Mouse (Mus musculus): ENCODE data around the gene Retreg2. TPM values are rescaled to one million over a fixed set of nuclear protein-coding genes. Genes with fewer than 3 reads are reported as not detected.

Gene Retreg2
- polyA plus RNA-seq, 1 experiment from 2014 or later, result 47.8 TPM

- Histone ChIP-seq H3K4me3 (replicated peaks) (peak overlapping the region; percentile 94), H3K4me2 (peak overlapping the region; percentile 91), H3K27me3 (replicated peaks) (no peaks in the 10 kb centered on the region), H3K9ac (peak overlapping the region; percentile 80), H3K9me3 (no peaks in the 10 kb centered on the region), H3K27ac (peak overlapping the region; percentile 97), H3K4me1 (peaks cover 21% of the 10 kb centered on the region), H3K36me3 (peaks cover 46% of the 10 kb centered on the region)
- ATAC-seq (ENCODE audit: insufficient read depth, low FRiP score, low read depth), result peak; percentile 52; the same call in 1 of the 2 replicates
- under 1% methylated on average over 53 of the region's 53 CpGs for WGBS
These were observed 940 bp upstream of the Retreg2 start for GRCm38 (mm10) chr1:75141486-75142190.

- Histone ChIP-seq H3K27ac (no peak overlapping the region), H3K9ac (no peak overlapping the region), H3K4me2 (no peak overlapping the region), H3K27me3 (replicated peaks) (no peaks in the 10 kb centered on the region), H3K4me1 (peaks cover 17% of the 10 kb centered on the region), H3K9me3 (no peaks in the 10 kb centered on the region), H3K4me3 (replicated peaks) (no peak overlapping the region), H3K36me3 (peaks cover 35% of the 10 kb centered on the region)
- 91% methylated on average over 3 of the region's 3 CpGs for WGBS
- no peak for ATAC-seq (ENCODE audit: insufficient read depth, low FRiP score, low read depth)
These were observed 3.0 kb downstream of the Retreg2 start for GRCm38 (mm10) chr1:75145589-75145988.

GRCm38 (mm10) chr1:75147411-75148135 is 5.0 kb downstream of the Retreg2 start:
- 77% methylated on average over 7 of the region's 7 CpGs for WGBS
- Histone ChIP-seq H3K4me2 (no peak overlapping the region), H3K4me3 (replicated peaks) (no peak overlapping the region), H3K9ac (no peak overlapping the region), H3K27me3 (replicated peaks) (no peaks in the 10 kb centered on the region), H3K4me1 (peaks cover 13% of the 10 kb centered on the region), H3K9me3 (no peaks in the 10 kb centered on the region), H3K27ac (no peak overlapping the region), H3K36me3 (peaks cover 35% of the 10 kb centered on the region)
- ATAC-seq (ENCODE audit: insufficient read depth, low FRiP score, low read depth), result no peak

GRCm38 (mm10) chr1:75148727-75149126 is 6.1 kb downstream of the Retreg2 start:
- no peaks in the 10 kb centered on the region for H3K27me3 ChIP-seq (replicated peaks)
- no peak overlapping the region for H3K27ac ChIP-seq
- no peaks in the 10 kb centered on the region for H3K9me3 ChIP-seq
- ATAC-seq (ENCODE audit: insufficient read depth, low FRiP score, low read depth), result no peak
- H3K4me1 ChIP-seq, result peaks cover 7% of the 10 kb centered on the region
- H3K9ac ChIP-seq, result no peak overlapping the region
- WGBS, result 90% methylated on average over 4 of the region's 4 CpGs
- H3K4me3 ChIP-seq (replicated peaks), result no peak overlapping the region
- H3K36me3 ChIP-seq, result peaks cover 35% of the 10 kb centered on the region
- H3K4me2 ChIP-seq, result no peak overlapping the region

- H3K9ac ChIP-seq, result no peak overlapping the region
- H3K4me1 ChIP-seq, result no peaks in the 10 kb centered on the region
- H3K27ac ChIP-seq, result no peak overlapping the region
- ATAC-seq (ENCODE audit: insufficient read depth, low FRiP score, low read depth), result no peak
- WGBS, result 42% methylated on average over 3 of the region's 3 CpGs
- H3K4me2 ChIP-seq, result no peak overlapping the region
- no peaks in the 10 kb centered on the region for H3K27me3 ChIP-seq (replicated peaks)
- H3K36me3 ChIP-seq, result no peaks in the 10 kb centered on the region
- no peak overlapping the region for H3K4me3 ChIP-seq (replicated peaks)
- H3K9me3 ChIP-seq, result no peaks in the 10 kb centered on the region
These were observed 13.3 kb downstream of the Retreg2 start for GRCm38 (mm10) chr1:75155837-75156236.

GRCm38 (mm10) chr1:75158990-75159389 is 16.4 kb downstream of the Retreg2 start:
- ATAC-seq (ENCODE audit: insufficient read depth, low FRiP score, low read depth), result no peak
- Histone ChIP-seq H3K4me3 (replicated peaks) (no peak overlapping the region), H3K27ac (no peak overlapping the region), H3K9me3 (no peaks in the 10 kb centered on the region), H3K9ac (no peak overlapping the region), H3K36me3 (no peaks in the 10 kb centered on the region), H3K4me1 (no peaks in the 10 kb centered on the region), H3K27me3 (replicated peaks) (no peaks in the 10 kb centered on the region), H3K4me2 (no peak overlapping the region)

- no peaks in the 10 kb centered on the region for H3K27me3 ChIP-seq (replicated peaks)
- no peaks in the 10 kb centered on the region for H3K36me3 ChIP-seq
- no peaks in the 10 kb centered on the region for H3K4me1 ChIP-seq
- no peak overlapping the region for H3K4me2 ChIP-seq
- no peak overlapping the region for H3K27ac ChIP-seq
- WGBS, result 56% methylated on average over 5 of the region's 5 CpGs
- H3K9me3 ChIP-seq, result no peaks in the 10 kb centered on the region
- no peak overlapping the region for H3K9ac ChIP-seq
- no peak overlapping the region for H3K4me3 ChIP-seq (replicated peaks)
- peak; percentile 60; the same call in 1 of the 2 replicates for ATAC-seq (ENCODE audit: insufficient read depth, low FRiP score, low read depth)
These were observed 17.1 kb downstream of the Retreg2 start for GRCm38 (mm10) chr1:75159540-75160255.

- no peaks in the 10 kb centered on the region for H3K4me1 ChIP-seq
- no peaks in the 10 kb centered on the region for H3K36me3 ChIP-seq
- H3K4me2 ChIP-seq, result no peak overlapping the region
- no peak overlapping the region for H3K4me3 ChIP-seq (replicated peaks)
- WGBS, result 75% methylated on average over 4 of the region's 4 CpGs
- no peaks in the 10 kb centered on the region for H3K9me3 ChIP-seq
- no peaks in the 10 kb centered on the region for H3K27me3 ChIP-seq (replicated peaks)
- no peak overlapping the region for H3K27ac ChIP-seq
- H3K9ac ChIP-seq, result no peak overlapping the region
- no peak for ATAC-seq (ENCODE audit: insufficient read depth, low FRiP score, low read depth)
These were observed 17.7 kb downstream of the Retreg2 start for GRCm38 (mm10) chr1:75160256-75160617.

- Histone ChIP-seq H3K9me3 (no peaks in the 10 kb centered on the region), H3K27ac (peak overlapping the region; percentile 86), H3K4me2 (peak overlapping the region; percentile 80), H3K9ac (peak overlapping the region; percentile 23; the same call in 1 of the 2 replicates), H3K4me1 (peaks cover 16% of the 10 kb centered on the region), H3K36me3 (peaks cover 22% of the 10 kb centered on the region), H3K4me3 (replicated peaks) (peak overlapping the region; percentile 77), H3K27me3 (replicated peaks) (no peaks in the 10 kb centered on the region)
- peak; percentile 2; the same call in 1 of the 2 replicates for ATAC-seq (ENCODE audit: insufficient read depth, low FRiP score, low read depth)
- WGBS, result 5% methylated on average over 7 of the region's 7 CpGs
These were observed 25.5 kb downstream of the Retreg2 start for GRCm38 (mm10) chr1:75168093-75168471.

GRCm38 (mm10) chr1:75168472-75169464 is 26.2 kb downstream of the Retreg2 start, which contains the start of gene Zfand2b:
TSS of gene Zfand2b (plus strand) at chr1:75168646.
- H3K4me3 ChIP-seq (replicated peaks), result peak within 1 kb of the TSS; percentile 77

More at GRCm38 (mm10) chr1:75168472-75169464, 26.2 kb downstream of the Retreg2 start, which contains the start of gene Zfand2b:
- H3K4me2 ChIP-seq, result peak within 1 kb of the TSS; percentile 80
- peak within 1 kb of the TSS; percentile 86 for H3K27ac ChIP-seq
- peak; percentile 98 for ATAC-seq (ENCODE audit: insufficient read depth, low FRiP score, low read depth)
- peak within 1 kb of the TSS; percentile 63 for H3K9ac ChIP-seq
- H3K36me3 ChIP-seq, result peaks cover 23% of the 10 kb centered on the region
- 1% methylated on average over 59 of the region's 59 CpGs for WGBS
- H3K4me1 ChIP-seq, result peaks cover 16% of the 10 kb centered on the region
- H3K27me3 ChIP-seq (replicated peaks), result no peaks in the 10 kb centered on the region
- H3K9me3 ChIP-seq, result no peaks in the 10 kb centered on the region

All from stomach, embryonic 15.5 days (tissue).